Mouse (Mus musculus) liver, embryonic 14.5 days (tissue): ENCODE results near the gene Bcas3.

Experiments used
- CTCF ChIP-seq: IDR thresholded peaks from 2 replicates; pipeline ENCODE4 v1.5.1; 2016; ENCODE audit warnings: antibody characterized with exemption, low read depth, control low read depth
- EP300 ChIP-seq: IDR thresholded peaks from 2 replicates; pipeline ENCODE4 v1.6.1; 2016; ENCODE audit warnings: antibody characterized with exemption, low read depth

DNA sequence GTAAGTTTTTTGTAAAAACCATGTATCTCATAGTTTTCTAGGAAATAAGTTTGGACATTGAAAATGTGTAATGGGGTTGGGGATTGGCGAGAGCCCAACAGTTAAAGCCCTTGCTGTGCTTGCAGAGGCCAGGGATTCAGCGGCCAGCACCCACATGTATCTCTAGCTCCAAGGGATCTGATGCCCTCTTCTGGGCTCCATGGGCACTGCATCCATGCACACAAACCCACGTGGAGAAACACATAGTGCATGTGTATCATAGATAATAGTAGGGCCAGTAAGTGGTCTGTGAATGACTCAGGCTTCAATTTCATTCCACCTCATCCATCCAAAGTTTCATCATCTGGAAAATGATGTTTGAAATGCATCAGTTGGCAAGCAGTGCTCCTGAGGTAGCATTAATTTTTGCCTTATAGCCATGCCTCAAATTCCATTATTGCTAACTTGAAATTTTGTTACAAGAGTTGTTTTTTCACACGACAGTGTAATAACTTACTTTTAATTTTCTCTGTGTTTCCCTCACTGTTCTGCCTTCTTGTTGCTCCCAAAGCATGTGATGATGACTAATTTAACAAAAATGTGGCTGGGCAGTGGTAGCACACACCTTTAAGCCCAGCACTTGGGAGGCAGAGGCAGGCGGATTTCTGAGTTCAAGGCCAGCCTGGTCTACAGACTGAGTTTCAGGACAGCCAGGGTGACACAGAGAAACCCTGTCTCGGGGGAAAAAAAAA is 129.9 kb downstream of the Bcas3 start:
- TF ChIP-seq CTCF: peak; percentile 74
- no peak for TF ChIP-seq EP300
